Mouse (Mus musculus) right cerebral cortex, postnatal 36 days (tissue): ENCODE data around the gene Trim61.

Experiments used
- DNase-seq, 2 experiments: peaks; one replicate each; pipeline ENCODE4 v3.0.0; 2022; ENCODE audit warnings: low spot score in 2 of 2, mixed read lengths in 1 of 2

The Trim61 gene

GRCm38 (mm10) chr8:64987731-64988130 is 30.6 kb downstream of the Trim61 start, which contains the start of gene Trim75:
Gene Trim75 (minus strand): TSS chr8:64987831.
- no peak for DNase-seq

- DNase-seq = no peak
Observed at GRCm38 (mm10) chr8:64983150-64983897, 35.0 kb downstream of the Trim61 start.
